Mouse (Mus musculus): ENCODE measurements around the gene Gm5148. TPM values are rescaled to one million over a fixed set of nuclear protein-coding genes. Genes with fewer than 3 reads are reported as not detected.

The Gm5148 gene
- 1.4 and 1.5 TPM in 2 replicates for polyA plus RNA-seq (2012; rRNA removed)

DNA sequence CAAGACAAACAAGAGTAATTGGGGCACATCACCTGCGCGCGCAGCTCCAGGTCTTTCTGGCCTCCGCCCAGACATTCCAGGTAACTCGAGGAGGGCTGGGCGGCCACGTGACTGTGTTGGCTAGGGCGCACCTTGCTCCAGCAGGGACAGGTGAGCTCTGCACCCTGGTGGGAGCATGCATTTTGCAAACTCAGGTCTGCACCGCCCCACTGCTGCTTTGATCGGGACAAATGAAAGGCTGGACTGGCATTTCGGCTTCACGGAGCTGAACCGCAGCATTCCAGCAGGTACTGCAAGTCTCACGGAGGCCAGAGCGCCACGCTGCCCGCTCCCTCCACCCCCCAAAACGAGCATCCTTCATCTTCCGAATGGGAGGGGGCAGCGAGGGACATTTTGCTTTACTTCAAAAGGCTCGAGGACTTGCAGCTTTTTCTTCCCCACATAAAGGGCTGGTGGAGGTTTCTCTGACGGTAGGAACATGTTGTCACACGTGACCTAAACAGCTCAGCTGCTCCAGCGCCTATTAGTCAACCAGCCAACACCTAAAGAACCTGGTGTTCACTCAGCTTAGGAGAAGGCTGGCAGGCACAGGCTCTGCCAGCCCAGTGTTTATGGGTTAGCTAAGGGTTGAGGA lies at the start of gene Gm5148:
Gene Gm5148 (minus strand): TSS at position 320 of the 634 bp plus-strand sequence.

Other genes starting within 250 kb of the Gm5148 start
- 3.3 and 3.4 TPM in 2 replicates for gene Spry1, start 84.5 kb downstream of the Gm5148 start, polyA plus RNA-seq (2012; rRNA removed)